In genomic region chr9:107526198-107527026, GRCm38 (mm10) we compare ENCODE assay signal across 9 mouse cellular contexts. TPM values are rescaled to one million over a fixed set of nuclear protein-coding genes. Genes with fewer than 3 reads are reported as not detected.
DNase-seq lines count a peak whose midpoint lies in the region; ATAC-seq and TF ChIP-seq lines count a peak whose summit lies in the region.
"Had no signal": no experiment of that assay in that cellular context is flagged by ENCODE, and none has a peak within 500 bp of the region (broad histone marks: within the 10 kb centered on the region; RNA-seq: fewer than 3 reads in every experiment).

No protein-coding gene starts in this region.

- H3K9ac ChIP-seq in heart, embryonic 15.5 days = no peak overlapping the region
- H3K9ac ChIP-seq in kidney, postnatal 0 days (ENCODE audit: low read depth, low read length) = no peak overlapping the region
- H3K9ac ChIP-seq in liver, embryonic 16.5 days (ENCODE audit: low read depth, low read length) = no peak overlapping the region
- no peak overlapping the region for H3K9ac ChIP-seq in neural tube, embryonic 11.5 days (ENCODE audit: low read length)
- no peak overlapping the region for H3K9ac ChIP-seq in stomach, embryonic 14.5 days (replicated peaks; ENCODE audit: low read depth, low read length)

- peak; percentile 43 to 55 for DNase-seq in heart, adult 18-20 months
- DNase-seq in heart, adult 9 months (ENCODE audit: low spot score in 2 of 2) = no peak
- peak; percentile 87 for DNase-seq in kidney, postnatal 0 days (ENCODE audit: low spot score)
- peak; percentile 80 for DNase-seq in neural tube, embryonic 11.5 days (ENCODE audit: low spot score)

- H3K4me1 ChIP-seq in embryonic fibroblast, embryonic 13.5 days (ENCODE audit: control insufficient read depth, insufficient read depth, low read length) = no peaks in the 10 kb centered on the region
- H3K4me1 ChIP-seq in heart, embryonic 15.5 days (replicated peaks) = peaks cover 20% of the 10 kb centered on the region
- H3K4me1 ChIP-seq in kidney, postnatal 0 days (replicated peaks; ENCODE audit: insufficient read depth, low read length) = peaks cover 21% of the 10 kb centered on the region
- peaks cover 9% of the 10 kb centered on the region for H3K4me1 ChIP-seq in liver, embryonic 16.5 days (ENCODE audit: control insufficient read depth, low read depth, low read length)
- no peaks in the 10 kb centered on the region for H3K4me1 ChIP-seq in neural tube, embryonic 11.5 days (ENCODE audit: control insufficient read depth, insufficient read depth, low read length)
- H3K4me1 ChIP-seq in stomach, embryonic 14.5 days (ENCODE audit: control insufficient read depth, insufficient read depth, low read length) = peaks cover 7% of the 10 kb centered on the region

- peak overlapping the region; percentile 62 for H3K4me2 ChIP-seq in heart, embryonic 15.5 days
- peak overlapping the region; percentile 76 for H3K4me2 ChIP-seq in kidney, postnatal 0 days (ENCODE audit: low read length)
- peak overlapping the region; percentile 50 for H3K4me2 ChIP-seq in liver, embryonic 16.5 days (ENCODE audit: low read depth, low read length)
- H3K4me2 ChIP-seq in neural tube, embryonic 11.5 days (ENCODE audit: low read depth) = peak overlapping the region; percentile 33
- peak overlapping the region; percentile 72 for H3K4me2 ChIP-seq in stomach, embryonic 14.5 days (replicated peaks; ENCODE audit: low read depth, low read length)

- H3K36me3 ChIP-seq in heart, embryonic 15.5 days = no peaks in the 10 kb centered on the region
- H3K36me3 ChIP-seq in kidney, postnatal 0 days (ENCODE audit: insufficient read depth, low read length) = no peaks in the 10 kb centered on the region
- H3K36me3 ChIP-seq in liver, embryonic 16.5 days (ENCODE audit: control insufficient read depth, insufficient read depth) = no peaks in the 10 kb centered on the region
- H3K36me3 ChIP-seq in neural tube, embryonic 11.5 days (ENCODE audit: control insufficient read depth, insufficient read depth, low read length) = no peaks in the 10 kb centered on the region
- H3K36me3 ChIP-seq in stomach, embryonic 14.5 days (ENCODE audit: control insufficient read depth, insufficient read depth, low read length) = no peaks in the 10 kb centered on the region
- H3K36me3 ChIP-seq: G1E had no signal

- WGBS in heart, embryonic 15.5 days = 9% methylated on average over 44 of the region's 44 CpGs
- WGBS in kidney, postnatal 0 days = 5% methylated on average over 42 of the region's 44 CpGs
- 4% methylated on average over 44 of the region's 44 CpGs for WGBS in liver, embryonic 16.5 days (ENCODE audit: insufficient replicate concordance)
- 5% methylated on average over 40 of the region's 44 CpGs for WGBS in neural tube, embryonic 11.5 days
- 5% methylated on average over 44 of the region's 44 CpGs for WGBS in stomach, embryonic 14.5 days

- ATAC-seq in heart, embryonic 15.5 days (replicated peaks; ENCODE audit: insufficient number of reproducible peaks, insufficient read depth, low FRiP score, low read depth) = peak; percentile 51
- peak; percentile 77 for ATAC-seq in kidney, postnatal 0 days (replicated peaks; ENCODE audit: low FRiP score, low read depth)
- peak; percentile 52 for ATAC-seq in liver, embryonic 16.5 days (ENCODE audit: low read depth)
- ATAC-seq in neural tube, embryonic 11.5 days (ENCODE audit: insufficient read depth, low FRiP score, low TSS enrichment) = peak; percentile 68
- ATAC-seq in stomach, embryonic 14.5 days (ENCODE audit: insufficient number of reproducible peaks, insufficient read depth, low FRiP score, low read depth) = peak; percentile 76

- no peaks in the 10 kb centered on the region for H3K9me3 ChIP-seq in heart, embryonic 15.5 days (replicated peaks)
- H3K9me3 ChIP-seq in kidney, postnatal 0 days (replicated peaks; ENCODE audit: low read length) = no peaks in the 10 kb centered on the region
- H3K9me3 ChIP-seq in liver, embryonic 16.5 days (replicated peaks; ENCODE audit: control insufficient read depth, low read length) = no peaks in the 10 kb centered on the region
- no peaks in the 10 kb centered on the region for H3K9me3 ChIP-seq in neural tube, embryonic 11.5 days (ENCODE audit: control insufficient read depth, low read length)
- no peaks in the 10 kb centered on the region for H3K9me3 ChIP-seq in stomach, embryonic 14.5 days (ENCODE audit: control insufficient read depth, low read depth, low read length)
- H3K9me3 ChIP-seq: G1E had no signal

- H3K27me3 ChIP-seq in heart, embryonic 15.5 days = peaks cover 36% of the 10 kb centered on the region
- H3K27me3 ChIP-seq in kidney, postnatal 0 days (ENCODE audit: insufficient read depth, low read length) = peaks cover 8% of the 10 kb centered on the region
- peaks cover 45% of the 10 kb centered on the region for H3K27me3 ChIP-seq in liver, embryonic 16.5 days (ENCODE audit: control insufficient read depth, insufficient read depth, low read depth, low read length)
- peaks cover 23% of the 10 kb centered on the region for H3K27me3 ChIP-seq in neural tube, embryonic 11.5 days (ENCODE audit: control insufficient read depth, insufficient read depth, low read length)
- H3K27me3 ChIP-seq in stomach, embryonic 14.5 days (ENCODE audit: control insufficient read depth, insufficient read depth, low read length) = 0 out of 2 replicates have a peak, but pooled peaks cover 8% of the 10 kb centered on the region

- H3K27ac ChIP-seq in embryonic fibroblast, embryonic 13.5 days (ENCODE audit: insufficient read depth, low read length) = no peak overlapping the region
- H3K27ac ChIP-seq in heart, embryonic 15.5 days = no peak overlapping the region
- H3K27ac ChIP-seq in kidney, postnatal 0 days = no peak overlapping the region
- H3K27ac ChIP-seq in liver, embryonic 16.5 days (ENCODE audit: low read length) = no peak overlapping the region
- H3K27ac ChIP-seq in neural tube, embryonic 11.5 days (ENCODE audit: low read depth, low read length) = no peak overlapping the region
- H3K27ac ChIP-seq in stomach, embryonic 14.5 days (ENCODE audit: low read length) = no peak overlapping the region

- TF ChIP-seq POLR2A in embryonic fibroblast, embryonic 13.5 days (IDR thresholded peaks at IDR 0.05; ENCODE audit: low read depth, low read length) = no peak

- H3K4me3 ChIP-seq in embryonic fibroblast, embryonic 13.5 days (ENCODE audit: insufficient read depth, low read length) = peak overlapping the region; percentile 21
- H3K4me3 ChIP-seq in heart, embryonic 15.5 days = peak overlapping the region; percentile 40
- peak overlapping the region; percentile 36 for H3K4me3 ChIP-seq in kidney, postnatal 0 days (replicated peaks; ENCODE audit: low read depth, low read length)
- peak overlapping the region; percentile 28 for H3K4me3 ChIP-seq in liver, embryonic 16.5 days (ENCODE audit: low read depth, low read length)
- H3K4me3 ChIP-seq in neural tube, embryonic 11.5 days (ENCODE audit: low read depth, low read length) = peak overlapping the region; percentile 6
- peak overlapping the region; percentile 29 for H3K4me3 ChIP-seq in stomach, embryonic 14.5 days (ENCODE audit: low read depth, low read length)

- no peak for TF ChIP-seq CTCF in embryonic fibroblast, embryonic 13.5 days (IDR thresholded peaks at IDR 0.05; ENCODE audit: borderline replicate concordance, insufficient read depth, low read length)
- peak; percentile 52 for TF ChIP-seq CTCF in kidney, postnatal 0 days (IDR thresholded peaks at IDR 0.05; ENCODE audit: low read depth)

RNA-seq across cellular contexts. Expression of gene Tmem115, which starts 7.3 kb away (rescaled TPM):
- total RNA-seq in heart, adult 18-20 months (2021) = 10 to 100 TPM; 22.2 to 22.3 TPM
- 21.4 and 26.1 TPM in 2 replicates for polyA plus RNA-seq in embryonic fibroblast, embryonic 13.5 days (2011; ENCODE audit: insufficient read length, low read depth, missing spikeins)
- polyA plus RNA-seq in heart, embryonic 15.5 days (2015; fragmentation: Nextera tagmentation; extraction: Ambion mirVana) = 31.5 and 35.5 TPM in 2 replicates
- 53.2 and 54.7 TPM in 2 replicates for polyA plus RNA-seq in kidney, postnatal 0 days (2015; fragmentation: Nextera tagmentation; extraction: Ambion mirVana)
- polyA plus RNA-seq in liver, embryonic 16.5 days (2015; fragmentation: Nextera tagmentation; extraction: Ambion mirVana) = 14.3 and 14.7 TPM in 2 replicates
- polyA plus RNA-seq in neural tube, embryonic 11.5 days (2014; fragmentation: Nextera tagmentation; extraction: Ambion mirVana) = 47.0 and 47.2 TPM in 2 replicates
- polyA plus RNA-seq in stomach, embryonic 14.5 days (2014; fragmentation: Nextera tagmentation; extraction: Ambion mirVana) = 45.9 and 46.6 TPM in 2 replicates

RNA-seq across cellular contexts. Expression of gene Cyb561d2, which starts 15.6 kb away (rescaled TPM):
- 1 to 10 TPM; 4.2 to 4.6 TPM for total RNA-seq in heart, adult 18-20 months (2021)
- polyA plus RNA-seq in embryonic fibroblast, embryonic 13.5 days (2011; ENCODE audit: insufficient read length, low read depth, missing spikeins) = 14.4 and 18.3 TPM in 2 replicates
- polyA plus RNA-seq in heart, embryonic 15.5 days (2015; fragmentation: Nextera tagmentation; extraction: Ambion mirVana) = 14.7 and 19.5 TPM in 2 replicates
- polyA plus RNA-seq in kidney, postnatal 0 days (2015; fragmentation: Nextera tagmentation; extraction: Ambion mirVana) = 50.1 and 53.9 TPM in 2 replicates
- polyA plus RNA-seq in liver, embryonic 16.5 days (2015; fragmentation: Nextera tagmentation; extraction: Ambion mirVana) = 10.6 and 11.2 TPM in 2 replicates
- polyA plus RNA-seq in neural tube, embryonic 11.5 days (2014; fragmentation: Nextera tagmentation; extraction: Ambion mirVana) = 19.7 and 21.9 TPM in 2 replicates
- polyA plus RNA-seq in stomach, embryonic 14.5 days (2014; fragmentation: Nextera tagmentation; extraction: Ambion mirVana) = 23.8 and 29.2 TPM in 2 replicates

RNA-seq across cellular contexts. Expression of gene Nprl2, which starts 15.6 kb away (rescaled TPM):
- 10 to 100 TPM; 20.4 to 21.0 TPM for total RNA-seq in heart, adult 18-20 months (2021)
- 16.7 and 18.9 TPM in 2 replicates for polyA plus RNA-seq in embryonic fibroblast, embryonic 13.5 days (2011; ENCODE audit: insufficient read length, low read depth, missing spikeins)
- polyA plus RNA-seq in heart, embryonic 15.5 days (2015; fragmentation: Nextera tagmentation; extraction: Ambion mirVana) = 26.4 and 30.5 TPM in 2 replicates
- 43.8 and 45.5 TPM in 2 replicates for polyA plus RNA-seq in kidney, postnatal 0 days (2015; fragmentation: Nextera tagmentation; extraction: Ambion mirVana)
- 12.1 and 12.5 TPM in 2 replicates for polyA plus RNA-seq in liver, embryonic 16.5 days (2015; fragmentation: Nextera tagmentation; extraction: Ambion mirVana)
- polyA plus RNA-seq in neural tube, embryonic 11.5 days (2014; fragmentation: Nextera tagmentation; extraction: Ambion mirVana) = 45.8 and 48.9 TPM in 2 replicates
- polyA plus RNA-seq in stomach, embryonic 14.5 days (2014; fragmentation: Nextera tagmentation; extraction: Ambion mirVana) = 44.7 and 46.0 TPM in 2 replicates

RNA-seq across cellular contexts. Expression of gene Zmynd10, which starts 20.7 kb away (rescaled TPM):
- under 1 TPM in 1 of 2 experiments, not detected in 1; 0.62 TPM for total RNA-seq in heart, adult 18-20 months (2021)
- polyA plus RNA-seq in embryonic fibroblast, embryonic 13.5 days (2011; ENCODE audit: insufficient read length, low read depth, missing spikeins) = 0.79 TPM in 1 of 2 replicates, not detected in the other
- 0.40 and 1.7 TPM in 2 replicates for polyA plus RNA-seq in heart, embryonic 15.5 days (2015; fragmentation: Nextera tagmentation; extraction: Ambion mirVana)
- 6.7 and 7.9 TPM in 2 replicates for polyA plus RNA-seq in kidney, postnatal 0 days (2015; fragmentation: Nextera tagmentation; extraction: Ambion mirVana)
- polyA plus RNA-seq in liver, embryonic 16.5 days (2015; fragmentation: Nextera tagmentation; extraction: Ambion mirVana) = 1.7 and 2.4 TPM in 2 replicates
- 0.65 and 1.3 TPM in 2 replicates for polyA plus RNA-seq in neural tube, embryonic 11.5 days (2014; fragmentation: Nextera tagmentation; extraction: Ambion mirVana)
- 0.52 and 0.74 TPM in 2 replicates for polyA plus RNA-seq in stomach, embryonic 14.5 days (2014; fragmentation: Nextera tagmentation; extraction: Ambion mirVana)

RNA-seq across cellular contexts. Expression of gene Rassf1, which starts 24.9 kb away (rescaled TPM):
- 10 to 100 TPM; 15.1 TPM for total RNA-seq in heart, adult 18-20 months (2021)
- 72.6 and 86.5 TPM in 2 replicates for polyA plus RNA-seq in embryonic fibroblast, embryonic 13.5 days (2011; ENCODE audit: insufficient read length, low read depth, missing spikeins)
- 45.3 and 54.8 TPM in 2 replicates for polyA plus RNA-seq in heart, embryonic 15.5 days (2015; fragmentation: Nextera tagmentation; extraction: Ambion mirVana)
- polyA plus RNA-seq in kidney, postnatal 0 days (2015; fragmentation: Nextera tagmentation; extraction: Ambion mirVana) = 49.8 and 53.6 TPM in 2 replicates
- 15.9 and 16.5 TPM in 2 replicates for polyA plus RNA-seq in liver, embryonic 16.5 days (2015; fragmentation: Nextera tagmentation; extraction: Ambion mirVana)
- 38.5 and 41.3 TPM in 2 replicates for polyA plus RNA-seq in neural tube, embryonic 11.5 days (2014; fragmentation: Nextera tagmentation; extraction: Ambion mirVana)
- 53.6 and 54.1 TPM in 2 replicates for polyA plus RNA-seq in stomach, embryonic 14.5 days (2014; fragmentation: Nextera tagmentation; extraction: Ambion mirVana)

Comparison
In these comparisons a context has a peak if more than half of its experiments do, and no peak if none do; other contexts are left out.
1. DNase-seq: peak in heart, adult 18-20 months (2 of 2), kidney, postnatal 0 days (single experiment) and neural tube, embryonic 11.5 days (single experiment); none in heart, adult 9 months (0 of 2).
2. Peak in every context shown above with its lines, with median percentiles within 50 percentile points of each other: H3K4me3 ChIP-seq, ATAC-seq and H3K4me2 ChIP-seq.